Mouse (Mus musculus): Measurements from ENCODE around the gene Olfr33. TPM values are rescaled to one million over a fixed set of nuclear protein-coding genes. Genes with fewer than 3 reads are reported as not detected.

The Olfr33 gene
- not detected in 2 replicates for polyA plus RNA-seq (2012; rRNA removed)

DNA sequence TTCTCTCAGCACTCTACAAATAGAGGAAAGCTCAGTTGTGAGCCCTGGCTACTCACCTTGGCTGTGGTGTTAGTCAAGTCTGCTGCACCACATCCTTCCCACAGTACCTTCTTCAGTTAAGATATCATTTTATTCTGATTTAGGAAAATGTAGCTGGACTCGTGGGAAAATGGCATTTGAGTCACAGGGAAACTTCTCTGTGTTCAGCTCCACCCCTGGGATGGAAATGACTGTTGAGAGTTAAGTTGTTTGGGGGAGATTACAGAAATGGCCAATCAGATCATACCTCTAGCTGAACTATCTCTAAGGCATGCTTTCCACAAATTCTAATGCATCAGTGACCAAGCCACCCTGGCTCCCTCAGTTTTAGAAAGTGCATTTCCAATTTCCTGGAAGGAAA lies at the start of gene Olfr33:
Gene Olfr33, minus strand, starts transcription at position 101 of the 400 bp plus-strand sequence.
- DNase-seq (ENCODE audit: extremely low spot score in 1 of 2, low spot score in 1 of 2) = no peak

GRCm38 (mm10) chr7:102759266-102759665 lies 40.4 kb upstream of the Olfr33 start, which contains the start of the genes Olfr560 and Olfr78:
Gene Olfr560 (minus strand): TSS chr7:102759366.
Gene Olfr78 (minus strand): TSS chr7:102759471.
- DNase-seq (ENCODE audit: extremely low spot score in 1 of 2, low spot score in 1 of 2) = no peak

DNA sequence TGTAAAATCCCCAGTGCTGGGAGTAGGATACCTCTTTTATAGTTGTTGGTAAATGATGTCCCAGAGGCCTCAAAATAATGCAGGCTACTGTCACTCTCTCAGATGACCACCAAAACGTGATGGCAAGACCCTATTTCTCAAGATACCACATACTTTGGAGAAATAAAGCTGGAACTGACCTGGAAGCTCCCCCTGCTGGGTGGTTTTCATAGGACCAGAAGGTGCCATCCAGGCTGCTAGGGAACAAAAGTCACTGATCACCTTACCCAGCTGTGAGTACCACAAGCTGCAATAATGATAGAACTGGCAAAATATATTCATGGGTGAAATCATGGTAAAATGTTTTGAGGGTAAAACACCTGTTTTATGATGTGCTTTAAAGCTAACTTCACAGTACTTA lies 33.2 kb upstream of the Olfr33 start:
- peak in 1 of 2 experiments; percentile 1 for DNase-seq (ENCODE audit: extremely low spot score in 1 of 2, low spot score in 1 of 2)

DNA sequence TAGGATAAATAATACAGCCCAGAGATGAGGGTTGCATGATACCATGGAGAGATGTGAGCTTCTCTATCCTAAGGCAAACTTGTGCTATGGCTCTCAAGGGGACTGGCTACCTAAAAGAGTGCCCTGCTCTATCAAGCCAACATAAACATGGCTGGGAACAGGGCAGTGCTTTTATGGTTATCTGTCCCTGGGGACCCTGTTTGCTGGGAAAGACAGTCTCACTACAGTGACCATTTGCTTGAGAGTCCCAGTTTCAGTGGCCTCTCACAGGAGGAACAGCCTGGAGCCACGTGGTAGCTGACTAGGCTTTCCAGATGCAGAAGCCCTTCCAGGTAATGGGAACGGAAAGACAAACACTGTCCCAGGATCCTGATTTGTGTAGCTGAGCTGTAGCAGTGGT lies 18.8 kb upstream of the Olfr33 start:
- no peak for DNase-seq (ENCODE audit: extremely low spot score in 1 of 2, low spot score in 1 of 2)

DNA sequence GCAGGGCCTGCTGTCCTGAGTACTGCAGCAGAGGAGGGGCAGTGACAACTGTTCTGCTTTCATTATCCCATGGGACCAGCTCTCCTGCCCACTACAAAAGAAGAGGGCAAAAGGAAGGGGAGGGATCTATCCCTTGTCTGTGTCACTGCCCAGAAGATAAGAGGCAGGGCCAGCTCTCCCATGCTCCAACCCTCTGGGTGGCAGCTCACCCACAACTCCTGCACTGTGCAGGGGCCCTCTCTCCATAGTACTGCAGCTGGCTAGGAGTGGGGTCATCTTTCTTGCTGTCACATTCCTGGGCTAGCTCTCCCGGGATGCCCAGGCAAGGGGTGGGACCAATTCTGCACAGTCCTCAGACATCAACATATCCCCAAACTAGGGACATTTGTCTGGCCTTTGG lies 14.9 kb upstream of the Olfr33 start:
- DNase-seq (ENCODE audit: extremely low spot score in 1 of 2, low spot score in 1 of 2) = no peak

DNA sequence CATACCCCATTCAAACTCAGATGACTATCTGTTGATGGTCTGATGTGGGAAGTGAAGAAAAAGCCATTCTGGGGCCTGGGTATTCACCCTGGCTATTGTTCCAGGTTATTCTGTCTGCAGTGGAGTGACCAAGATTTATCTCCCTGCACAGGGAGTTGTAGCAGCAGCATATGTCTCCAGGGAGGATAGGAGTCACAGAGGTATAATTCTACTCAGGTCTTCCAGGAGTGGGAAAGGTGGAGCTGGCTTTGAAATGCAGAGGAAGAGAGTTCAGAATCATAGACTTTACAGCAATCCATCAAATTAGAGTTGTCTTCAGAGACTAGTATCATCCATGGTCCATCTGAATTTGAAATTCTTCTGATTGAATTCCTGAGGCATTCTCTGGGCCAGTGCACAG lies 8.5 kb upstream of the Olfr33 start, which contains the start of gene Olfr559:
Gene Olfr559, minus strand, starts transcription at position 101 of the 400 bp plus-strand sequence.
- DNase-seq (ENCODE audit: extremely low spot score in 1 of 2, low spot score in 1 of 2) = no peak

GRCm38 (mm10) chr7:102701915-102702314 lies 17.0 kb downstream of the Olfr33 start, which contains the start of gene Olfr558:
Gene Olfr558 (plus strand): TSS chr7:102702215.
- DNase-seq (ENCODE audit: extremely low spot score in 1 of 2, low spot score in 1 of 2) = no peak

GRCm38 (mm10) chr7:102698461-102698860 lies 20.4 kb downstream of the Olfr33 start:
- DNase-seq (ENCODE audit: extremely low spot score in 1 of 2, low spot score in 1 of 2) = no peak

DNA sequence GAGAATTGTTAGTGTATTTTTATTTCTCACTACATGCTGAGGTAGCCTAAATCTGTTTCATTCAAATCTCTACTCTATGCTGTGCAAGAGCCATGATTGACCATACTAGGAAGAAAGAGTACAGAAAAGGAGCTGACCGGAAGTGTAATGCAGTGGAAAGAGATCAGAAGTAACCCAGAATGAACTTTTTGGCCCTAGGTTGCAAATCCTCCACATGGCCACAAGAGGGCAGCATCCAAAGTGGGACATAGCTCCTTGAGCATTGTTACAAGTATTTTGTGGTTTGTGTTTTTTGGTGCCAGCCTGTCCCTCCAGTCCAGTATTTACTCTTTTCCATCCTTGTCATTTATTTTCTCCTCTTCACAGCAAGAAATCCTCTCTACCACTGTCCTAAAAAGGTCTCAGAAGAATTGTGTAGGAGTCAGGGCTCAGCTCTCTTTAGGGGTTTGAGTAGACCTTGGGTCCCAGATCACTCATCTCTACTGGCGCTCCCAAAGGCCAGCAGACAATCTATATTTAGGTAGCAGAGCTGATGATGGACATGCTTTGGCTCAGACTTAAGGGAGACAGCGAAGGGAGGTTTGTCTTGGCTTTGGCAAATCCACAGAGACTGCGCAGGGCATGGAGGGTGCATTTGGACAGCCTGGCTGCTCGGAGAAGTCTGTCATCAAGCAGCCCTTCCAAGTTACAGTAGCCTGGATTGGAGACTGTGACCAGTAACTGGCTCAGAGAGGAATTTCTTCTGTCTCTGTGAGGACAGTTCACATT lies 23.3 kb downstream of the Olfr33 start, which contains the start of gene Olfr557:
Gene Olfr557, plus strand, starts transcription at position 553 of the 768 bp plus-strand sequence.
- DNase-seq (ENCODE audit: extremely low spot score in 1 of 2, low spot score in 1 of 2) = peak in 1 of 2 experiments; percentile 60

GRCm38 (mm10) chr7:102686944-102687501 lies 31.8 kb downstream of the Olfr33 start, which contains the start of gene Trim68:
Gene Trim68 (minus strand): TSS chr7:102687327.
- DNase-seq (ENCODE audit: extremely low spot score in 1 of 2, low spot score in 1 of 2) = peak; percentile 84 to 94

GRCm38 (mm10) chr7:102681916-102682315 lies 37.0 kb downstream of the Olfr33 start:
- no peak for DNase-seq (ENCODE audit: extremely low spot score in 1 of 2, low spot score in 1 of 2)

- DNase-seq (ENCODE audit: extremely low spot score in 1 of 2, low spot score in 1 of 2) = no peak
Observed at GRCm38 (mm10) chr7:102676225-102676624, 42.6 kb downstream of the Olfr33 start.

GRCm38 (mm10) chr7:102665378-102665777 lies 53.5 kb downstream of the Olfr33 start:
- peak in 1 of 2 experiments; percentile 57 for DNase-seq (ENCODE audit: extremely low spot score in 1 of 2, low spot score in 1 of 2)

DNA sequence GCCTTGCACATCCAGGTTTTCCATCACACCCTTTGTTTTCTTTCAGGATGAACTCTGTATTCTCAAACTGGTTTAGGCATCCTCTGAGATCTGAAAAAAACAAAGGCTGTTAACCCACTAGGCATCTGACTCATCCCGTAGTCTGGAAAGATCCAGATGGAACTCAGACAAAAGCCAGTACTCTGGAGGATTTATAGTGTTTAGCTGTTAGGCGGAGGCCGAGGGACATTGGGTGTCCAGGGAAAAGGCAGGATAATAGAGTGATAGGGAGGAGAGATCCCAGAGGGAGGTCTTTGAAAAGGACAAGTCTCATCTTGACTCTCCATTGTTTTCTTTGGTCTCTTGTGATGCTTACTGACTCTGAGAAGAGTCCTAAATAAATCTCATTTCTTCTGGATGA lies 54.3 kb downstream of the Olfr33 start, which contains the start of gene Olfr556:
Gene Olfr556, plus strand, starts transcription at position 301 of the 400 bp plus-strand sequence.
- no peak for DNase-seq (ENCODE audit: extremely low spot score in 1 of 2, low spot score in 1 of 2)

Other genes with a start within 250 kb of the Olfr33 start
- gene Olfr543, start 237.4 kb downstream of the Olfr33 start, polyA plus RNA-seq (2012; rRNA removed) = 0.08 TPM in 1 of 2 replicates, not detected in the other
- gene Olfr544, start 230.8 kb downstream of the Olfr33 start, polyA plus RNA-seq (2012; rRNA removed) = not detected in 2 replicates
- gene Olfr545, start 219.5 kb downstream of the Olfr33 start, polyA plus RNA-seq (2012; rRNA removed) = 0.10 TPM in 1 of 2 replicates, not detected in the other
- gene Olfr547, start 184.3 kb downstream of the Olfr33 start, polyA plus RNA-seq (2012; rRNA removed) = not detected in 2 replicates
- gene Olfr548-ps1, start 178.2 kb downstream of the Olfr33 start, polyA plus RNA-seq (2012; rRNA removed) = not detected in 2 replicates
- gene Olfr549, start 169.2 kb downstream of the Olfr33 start, polyA plus RNA-seq (2012; rRNA removed) = 0.08 TPM in 1 of 2 replicates, not detected in the other
- gene Trim21, start 153.6 kb downstream of the Olfr33 start, polyA plus RNA-seq (2012; rRNA removed) = 2.3 and 2.8 TPM in 2 replicates
- gene Olfr550, start 147.6 kb downstream of the Olfr33 start, polyA plus RNA-seq (2012; rRNA removed) = 0.04 TPM in 1 of 2 replicates, not detected in the other
- gene Olfr551, start 127.2 kb downstream of the Olfr33 start, polyA plus RNA-seq (2012; rRNA removed) = not detected in 2 replicates
- gene Olfr552, start 121.3 kb downstream of the Olfr33 start, polyA plus RNA-seq (2012; rRNA removed) = not detected in 2 replicates
- not detected in 2 replicates for gene Olfr553, start 100.9 kb downstream of the Olfr33 start, polyA plus RNA-seq (2012; rRNA removed)
- gene Olfr554, start 80.6 kb downstream of the Olfr33 start, polyA plus RNA-seq (2012; rRNA removed) = not detected in 2 replicates
- not detected in 2 replicates for gene Olfr555, start 60.2 kb downstream of the Olfr33 start, polyA plus RNA-seq (2012; rRNA removed)
- not detected in 2 replicates for gene Olfr556, start 54.2 kb downstream of the Olfr33 start, polyA plus RNA-seq (2012; rRNA removed)
- gene Trim68, start 31.7 kb downstream of the Olfr33 start, polyA plus RNA-seq (2012; rRNA removed) = 16.2 and 16.3 TPM in 2 replicates
- gene Olfr557, start 23.2 kb downstream of the Olfr33 start, polyA plus RNA-seq (2012; rRNA removed) = not detected in 2 replicates
- gene Olfr558, start 16.9 kb downstream of the Olfr33 start, polyA plus RNA-seq (2012; rRNA removed) = 0.67 and 0.68 TPM in 2 replicates
- gene Olfr559, start 8.4 kb upstream of the Olfr33 start, polyA plus RNA-seq (2012; rRNA removed) = not detected in 2 replicates
- 0.14 and 0.21 TPM in 2 replicates for gene Olfr560, start 40.3 kb upstream of the Olfr33 start, polyA plus RNA-seq (2012; rRNA removed)
- gene Olfr78, start 40.4 kb upstream of the Olfr33 start, polyA plus RNA-seq (2012; rRNA removed) = 4.4 and 5.7 TPM in 2 replicates
- gene Olfr561, start 52.2 kb upstream of the Olfr33 start, polyA plus RNA-seq (2012; rRNA removed) = not detected in 2 replicates
- not detected in 2 replicates for gene Olfr564, start 84.4 kb upstream of the Olfr33 start, polyA plus RNA-seq (2012; rRNA removed)
- 0.11 TPM in 1 of 2 replicates, not detected in the other for gene Olfr566, start 139.7 kb upstream of the Olfr33 start, polyA plus RNA-seq (2012; rRNA removed)
- gene Olfr568, start 158.1 kb upstream of the Olfr33 start, polyA plus RNA-seq (2012; rRNA removed) = not detected in 2 replicates
- not detected in 2 replicates for gene Olfr569, start 171.8 kb upstream of the Olfr33 start, polyA plus RNA-seq (2012; rRNA removed)
- not detected in 2 replicates for gene Olfr570, start 175.5 kb upstream of the Olfr33 start, polyA plus RNA-seq (2012; rRNA removed)
- not detected in 2 replicates for gene Olfr571, start 198.5 kb upstream of the Olfr33 start, polyA plus RNA-seq (2012; rRNA removed)
- not detected in 2 replicates for gene Olfr572, start 205.3 kb upstream of the Olfr33 start, polyA plus RNA-seq (2012; rRNA removed)
- not detected in 2 replicates for gene Olfr573-ps1, start 223.5 kb upstream of the Olfr33 start, polyA plus RNA-seq (2012; rRNA removed)
- not detected in 2 replicates for gene Olfr574, start 229.4 kb upstream of the Olfr33 start, polyA plus RNA-seq (2012; rRNA removed)
- not detected in 2 replicates for gene Olfr575, start 239.7 kb upstream of the Olfr33 start, polyA plus RNA-seq (2012; rRNA removed)
- not detected in 2 replicates for gene Olfr576, start 243.6 kb upstream of the Olfr33 start, polyA plus RNA-seq (2012; rRNA removed)